Mouse (Mus musculus) erythroblast, embryonic 14.5 days (primary cell): ENCODE data around the gene Ankrd44.

Experiments used
- GATA1 ChIP-seq: IDR thresholded peaks from 2 replicates; pipeline ENCODE4 v1.6.1; 2012; ENCODE audit warnings: low read length, inconsistent platforms, mixed read lengths
- TAL1 ChIP-seq: IDR thresholded peaks from 3 replicates; pipeline ENCODE4 v1.6.1; 2012; ENCODE audit warnings: low read length, inconsistent platforms, mixed read lengths

DNA sequence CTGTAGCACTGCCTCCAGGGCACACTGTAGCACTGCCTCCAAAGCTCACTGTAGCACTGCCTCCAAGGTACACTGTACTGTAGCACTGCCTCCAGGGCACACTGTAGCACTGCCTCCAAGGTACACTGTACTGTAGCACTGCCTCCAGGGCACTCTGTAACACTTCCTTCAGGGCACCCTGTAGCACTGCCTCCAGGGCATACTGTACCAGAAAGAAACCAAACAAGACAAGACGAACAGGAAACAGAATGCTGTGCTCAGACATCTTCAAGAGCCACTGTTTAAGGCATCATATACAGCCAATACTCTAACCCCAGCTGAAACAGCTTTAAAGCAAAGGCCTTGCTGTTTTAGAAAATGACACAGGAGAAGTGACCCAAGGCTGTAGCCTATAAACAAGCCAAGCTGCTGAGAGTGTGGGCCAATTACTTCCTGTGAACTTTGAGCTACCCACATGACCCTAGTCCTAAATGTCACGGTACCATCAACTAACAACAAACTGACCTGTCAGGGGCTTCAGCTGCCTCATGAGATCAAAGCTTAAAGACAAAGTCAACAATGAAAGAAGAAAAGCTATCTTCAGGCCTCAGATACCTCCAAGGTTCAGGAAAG lies 43.2 kb downstream of the Ankrd44 start:
- TF ChIP-seq GATA1 (no peak), TAL1 (no peak)
